Mouse (Mus musculus): ENCODE measurements around the gene Cyp4f13. TPM values are rescaled to one million over a fixed set of nuclear protein-coding genes. Genes with fewer than 3 reads are reported as not detected.

Cyp4f13 gene
- polyA plus RNA-seq, 1 experiment from 2014 or later: 8.5 TPM

DNA sequence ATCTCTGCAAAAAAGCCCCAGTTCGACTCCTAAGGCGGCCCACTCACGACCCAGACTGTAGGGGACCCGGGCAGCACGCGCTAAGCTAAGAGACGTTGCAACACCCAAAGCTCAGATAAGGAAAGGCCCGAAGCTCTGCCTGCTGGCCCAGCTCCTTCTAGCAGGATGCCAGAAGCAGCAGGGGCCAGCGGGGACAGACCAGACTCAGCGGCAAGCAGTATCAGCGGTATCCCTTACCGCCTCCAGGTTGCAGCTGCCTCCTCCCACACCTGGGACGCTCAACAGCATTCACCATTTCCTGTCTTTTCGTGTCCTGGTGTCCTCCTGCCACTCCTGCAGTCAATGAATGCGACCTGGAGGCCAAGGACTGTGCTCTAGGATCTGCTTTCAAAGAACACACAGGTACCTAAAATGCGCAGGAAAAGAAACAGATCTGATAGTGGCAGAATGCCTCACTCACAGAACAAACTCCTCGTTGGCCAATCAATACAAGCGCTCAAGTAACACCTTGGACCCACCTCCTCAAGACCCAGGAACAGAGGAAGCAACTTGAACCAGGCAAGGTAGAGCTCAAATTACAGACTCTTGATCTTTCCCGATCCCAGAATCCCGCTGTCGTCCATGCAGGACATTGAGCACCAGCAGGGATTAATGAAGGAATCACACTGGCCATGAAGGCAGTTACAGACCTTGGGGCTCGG lies 69.6 kb downstream of the Cyp4f13 start:
- peak overlapping the region; percentile 42; the same call in 1 of the 2 replicates for H3K9ac ChIP-seq (replicated peaks)
- peak overlapping the region; percentile 24 for H3K4me3 ChIP-seq (replicated peaks)
- H3K36me3 ChIP-seq: peaks cover 31% of the 10 kb centered on the region
- H3K27ac ChIP-seq: no peak overlapping the region
- peak overlapping the region; percentile 54 for H3K4me2 ChIP-seq
- 4% methylated on average over 22 of the region's 22 CpGs for WGBS
- peaks cover 17% of the 10 kb centered on the region for H3K4me1 ChIP-seq (replicated peaks)
- 0 out of 2 replicates have a peak, but pooled peaks cover 4% of the 10 kb centered on the region for H3K9me3 ChIP-seq
- H3K27me3 ChIP-seq: no peaks in the 10 kb centered on the region
- no peak for ATAC-seq (ENCODE audit: insufficient number of reproducible peaks, insufficient read depth, low FRiP score, low TSS enrichment, low read depth)

Other genes starting within 250 kb of the Cyp4f13 start
- gene Zfp871, start 159.1 kb downstream of the Cyp4f13 start, polyA plus RNA-seq (2016; fragmentation: Nextera tagmentation; extraction: Ambion mirVana): 48.2 and 55.1 TPM in 2 replicates
- 5.0 and 5.6 TPM in 2 replicates for gene Zfp811, start 137.5 kb downstream of the Cyp4f13 start, polyA plus RNA-seq (2016; fragmentation: Nextera tagmentation; extraction: Ambion mirVana)
- gene Zfp799, start 117.1 kb downstream of the Cyp4f13 start, polyA plus RNA-seq (2016; fragmentation: Nextera tagmentation; extraction: Ambion mirVana): 19.9 and 21.8 TPM in 2 replicates
- 8.8 and 9.8 TPM in 2 replicates for gene Zfp870, start 55.8 kb downstream of the Cyp4f13 start, polyA plus RNA-seq (2016; fragmentation: Nextera tagmentation; extraction: Ambion mirVana)
- not detected in 2 replicates for gene Cyp4f14, start 30.1 kb downstream of the Cyp4f13 start, polyA plus RNA-seq (2016; fragmentation: Nextera tagmentation; extraction: Ambion mirVana)
- gene Zfp472, start 18.4 kb upstream of the Cyp4f13 start, polyA plus RNA-seq (2016; fragmentation: Nextera tagmentation; extraction: Ambion mirVana): 12.0 and 13.1 TPM in 2 replicates
- gene Zfp952, start 45.7 kb upstream of the Cyp4f13 start, polyA plus RNA-seq (2016; fragmentation: Nextera tagmentation; extraction: Ambion mirVana): 15.2 and 16.1 TPM in 2 replicates
- 18.2 and 18.9 TPM in 2 replicates for gene Zfp763, start 86.0 kb upstream of the Cyp4f13 start, polyA plus RNA-seq (2016; fragmentation: Nextera tagmentation; extraction: Ambion mirVana)
- not detected in 2 replicates for gene 4921501E09Rik, start 120.7 kb upstream of the Cyp4f13 start, polyA plus RNA-seq (2016; fragmentation: Nextera tagmentation; extraction: Ambion mirVana)
- gene Zfp563, start 141.9 kb upstream of the Cyp4f13 start, polyA plus RNA-seq (2016; fragmentation: Nextera tagmentation; extraction: Ambion mirVana): 9.7 and 12.3 TPM in 2 replicates
- not detected in 2 replicates for gene Morc2b, start 192.3 kb upstream of the Cyp4f13 start, polyA plus RNA-seq (2016; fragmentation: Nextera tagmentation; extraction: Ambion mirVana)
- gene Olfr55, start 221.0 kb upstream of the Cyp4f13 start, polyA plus RNA-seq (2016; fragmentation: Nextera tagmentation; extraction: Ambion mirVana): not detected in 2 replicates
- gene Olfr239, start 243.9 kb upstream of the Cyp4f13 start, polyA plus RNA-seq (2016; fragmentation: Nextera tagmentation; extraction: Ambion mirVana): not detected in 2 replicates